Mouse (Mus musculus): ENCODE measurements at regions not wholly inside any gene's neighbourhood (a gene's known extent, or its start where the extent isn't known, plus 50 kb on each side); places are given as distances from the start of the nearest gene placed in this dataset.
A peak's percentile ranks its signal among the peaks of the same experiment; 100 is the strongest.

DNA sequence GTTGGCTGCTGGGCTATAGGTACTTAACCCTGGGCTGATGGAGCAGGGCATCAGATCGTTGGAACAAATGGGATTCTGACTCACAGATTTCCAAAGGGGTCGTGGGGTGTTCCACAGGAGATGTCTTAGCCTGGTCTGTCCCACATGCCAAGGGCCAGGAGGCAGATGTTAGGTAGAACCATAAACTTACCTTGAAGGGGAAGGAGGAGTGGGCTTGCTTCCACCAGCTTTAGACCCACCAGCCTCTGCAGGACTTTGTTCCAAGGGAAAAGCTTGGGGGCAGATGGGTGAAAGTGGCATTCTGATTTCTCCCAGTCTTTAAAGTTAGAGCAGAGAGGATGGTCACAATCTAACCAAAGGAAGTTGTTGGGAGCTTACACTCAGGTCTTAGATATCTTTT, 165.7 kb upstream of the Agap1 start:
- DNase-seq (ENCODE audit: low spot score) = no peak

DNA sequence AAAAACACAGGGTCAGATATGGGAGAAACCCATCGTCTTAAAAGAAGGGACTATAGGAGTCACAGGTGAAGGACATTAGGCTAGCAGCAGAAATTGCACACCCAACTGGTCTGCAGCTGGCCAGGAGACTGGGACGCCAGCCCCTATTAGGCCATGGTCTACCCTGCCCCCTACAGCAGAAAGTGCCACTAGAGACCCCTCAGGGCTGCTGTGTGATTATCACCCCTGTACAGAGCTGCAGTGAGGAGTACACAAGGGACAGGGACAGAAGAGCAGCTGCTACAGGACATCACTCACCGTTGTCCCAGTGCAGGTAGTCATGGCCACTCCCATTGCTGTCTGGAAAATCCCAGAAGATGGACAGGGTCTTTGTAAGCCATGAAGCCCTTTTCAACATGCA, 157.9 kb upstream of the Agap1 start:
- no peak for DNase-seq (ENCODE audit: low spot score)

DNA sequence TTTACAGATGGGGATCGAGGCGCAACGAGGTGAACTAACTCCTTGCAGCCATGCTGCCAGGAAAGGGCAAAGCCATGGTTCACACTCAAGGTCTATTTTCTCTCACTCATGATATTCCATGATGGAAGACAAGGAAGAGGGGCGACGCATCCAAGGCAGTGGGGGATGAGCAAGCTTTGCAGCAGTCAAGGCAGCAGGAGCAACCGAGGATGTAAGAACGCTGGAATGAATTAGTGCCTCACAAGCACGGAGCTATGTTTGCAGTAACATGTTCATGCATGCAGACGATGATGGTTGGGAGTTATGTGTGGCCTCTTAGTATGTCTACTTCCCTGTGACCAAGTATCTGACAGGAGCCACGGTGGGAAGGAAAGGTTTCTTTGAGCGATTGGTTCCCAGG, 156.8 kb upstream of the Agap1 start:
- DNase-seq (ENCODE audit: low spot score) = no peak

DNA sequence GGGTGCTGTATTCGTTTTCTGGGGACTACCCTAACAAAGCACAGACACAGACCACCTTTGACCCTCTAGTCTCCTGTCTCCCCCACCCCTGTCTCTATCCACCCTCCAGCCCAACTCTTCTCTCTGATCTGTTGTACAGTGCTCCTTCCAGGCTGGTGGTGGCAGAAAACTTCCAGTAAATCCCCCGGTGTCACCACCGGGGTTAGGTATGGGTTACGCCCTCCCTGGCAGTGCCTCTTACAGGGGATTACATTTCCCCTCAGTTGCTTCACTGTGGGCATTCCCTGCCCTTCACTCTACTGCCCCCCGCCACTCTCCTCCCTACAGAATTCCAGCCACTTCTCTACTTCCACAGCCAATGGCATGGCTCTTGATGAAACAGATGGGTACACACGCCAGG, 153.5 kb upstream of the Agap1 start:
- no peak for DNase-seq (ENCODE audit: low spot score)

DNA sequence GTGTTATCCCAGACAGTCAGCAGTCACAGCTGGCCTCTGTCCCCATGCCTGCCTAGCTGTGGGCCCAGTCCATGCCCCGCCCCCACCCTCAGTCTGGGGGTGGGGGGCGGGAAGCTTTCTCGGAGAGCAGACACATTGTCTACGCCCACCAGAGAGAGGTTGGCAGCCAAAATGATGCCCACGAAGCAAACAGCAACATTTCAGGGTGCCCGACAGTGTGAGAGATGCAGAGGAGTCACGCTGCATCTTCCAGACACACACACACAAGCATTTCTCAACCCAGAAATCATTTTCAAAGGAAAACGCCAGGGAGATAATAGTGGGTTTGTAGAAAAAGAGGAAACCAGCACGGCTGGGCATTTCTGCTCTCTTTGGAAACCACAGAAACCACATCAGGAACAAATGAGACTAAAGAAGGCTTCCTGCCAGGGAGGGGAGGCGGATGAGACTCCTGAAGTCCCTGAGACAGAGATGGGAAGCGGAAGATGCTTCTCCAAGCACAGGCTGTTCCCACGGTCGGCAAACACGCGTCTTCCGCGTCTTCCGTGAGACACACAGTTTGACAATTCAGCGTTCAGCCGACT, 152.1 kb upstream of the Agap1 start:
- no peak for DNase-seq (ENCODE audit: low spot score)

DNA sequence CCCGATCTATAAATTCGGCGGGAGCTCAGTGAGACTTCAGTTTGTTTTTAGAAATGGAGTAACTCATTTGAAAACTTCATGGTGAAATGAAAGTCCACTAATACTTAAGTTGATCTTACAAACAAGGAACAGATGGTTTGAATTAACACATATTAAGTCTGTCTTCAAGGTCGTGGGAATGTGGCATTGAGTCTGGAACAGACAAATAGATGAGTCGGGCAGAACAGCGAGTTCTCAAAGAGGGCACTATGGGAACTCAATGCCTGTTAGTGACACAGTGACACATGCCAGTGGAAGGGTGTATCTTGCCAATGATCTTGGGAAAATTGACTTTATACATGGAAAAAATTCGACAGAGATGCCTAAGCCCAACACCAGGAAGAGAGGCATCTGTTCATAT, 149.4 kb upstream of the Agap1 start:
- no peak for DNase-seq (ENCODE audit: low spot score)

DNA sequence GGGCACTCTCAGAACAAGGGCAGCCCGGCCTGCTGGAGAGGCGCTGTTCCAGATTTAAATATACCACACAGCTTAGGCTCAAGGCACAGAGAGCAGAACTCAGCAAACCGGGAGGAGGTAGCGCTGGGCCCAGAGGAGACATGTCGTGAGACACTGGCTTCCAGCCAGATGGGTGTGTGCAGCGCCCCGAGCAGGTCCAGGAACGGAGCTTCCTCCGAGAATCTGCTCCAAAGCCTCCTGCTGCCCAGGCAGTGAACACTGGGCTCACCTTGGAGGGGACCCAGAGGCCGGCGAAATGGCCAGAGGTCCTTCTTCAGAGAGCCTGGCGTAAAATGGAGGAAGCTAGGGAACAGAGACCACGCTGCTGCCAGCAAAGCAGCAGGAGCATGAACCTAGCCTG, 145.8 kb upstream of the Agap1 start:
- no peak for DNase-seq (ENCODE audit: low spot score)

DNA sequence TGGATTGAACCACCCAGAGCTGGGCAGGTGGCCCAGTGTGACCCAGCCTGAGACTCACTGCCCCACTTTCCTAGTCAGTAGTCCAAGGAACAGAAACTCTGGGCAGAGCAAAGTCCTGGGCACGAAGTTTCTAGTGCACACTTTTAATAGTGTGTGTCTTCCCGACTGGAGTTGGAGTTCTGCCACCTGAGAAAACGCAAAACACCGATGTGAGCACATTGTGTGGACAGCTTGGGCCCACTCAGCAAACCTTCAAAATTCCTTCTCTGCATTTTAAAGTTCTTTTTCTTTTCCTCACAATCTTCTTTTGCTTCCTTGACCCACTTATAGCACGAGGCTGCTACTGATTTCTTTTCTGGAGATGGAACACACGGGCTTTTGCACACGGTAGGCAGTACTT, 141.5 kb upstream of the Agap1 start:
- no peak for DNase-seq (ENCODE audit: low spot score)

DNA sequence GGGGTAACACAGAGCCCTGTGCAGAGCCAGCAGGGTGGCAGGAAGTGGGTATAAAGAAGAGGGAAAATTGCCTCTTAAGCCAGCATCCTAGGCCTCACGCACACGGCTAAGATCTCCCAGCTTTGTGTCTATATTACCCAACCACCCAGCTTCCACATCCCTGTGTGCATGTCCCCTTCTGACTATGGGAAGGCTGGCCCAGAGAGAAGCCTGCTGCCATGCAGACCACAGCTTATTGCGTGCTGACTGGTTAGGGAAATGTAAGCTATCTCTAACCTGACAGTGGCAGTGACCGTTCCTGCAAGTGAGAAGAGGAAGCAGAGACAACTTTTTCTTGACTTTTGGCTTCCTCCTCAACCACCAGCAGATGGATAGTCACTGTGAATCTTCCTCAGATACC, 136.7 kb upstream of the Agap1 start:
- no peak for DNase-seq (ENCODE audit: low spot score)

DNA sequence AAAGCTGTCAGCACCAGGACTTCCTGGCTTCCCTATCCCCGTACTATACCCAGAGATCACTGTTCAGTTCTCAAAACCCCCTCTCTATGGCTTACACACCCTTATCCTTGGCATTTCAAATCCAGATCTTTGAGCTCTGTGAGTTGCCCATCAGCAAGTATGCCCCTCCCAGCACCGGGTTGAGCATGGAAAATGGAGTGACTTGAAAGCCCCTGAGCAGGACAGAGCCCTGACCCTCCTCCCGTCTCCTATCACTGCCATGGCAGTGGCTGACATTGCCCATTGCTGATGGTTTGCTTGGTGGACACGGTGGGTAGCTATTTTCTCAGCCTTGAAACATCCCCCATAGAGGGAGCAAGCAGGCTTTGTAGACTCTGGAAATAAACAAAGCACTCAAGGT, 135.9 kb upstream of the Agap1 start:
- no peak for DNase-seq (ENCODE audit: low spot score)

DNA sequence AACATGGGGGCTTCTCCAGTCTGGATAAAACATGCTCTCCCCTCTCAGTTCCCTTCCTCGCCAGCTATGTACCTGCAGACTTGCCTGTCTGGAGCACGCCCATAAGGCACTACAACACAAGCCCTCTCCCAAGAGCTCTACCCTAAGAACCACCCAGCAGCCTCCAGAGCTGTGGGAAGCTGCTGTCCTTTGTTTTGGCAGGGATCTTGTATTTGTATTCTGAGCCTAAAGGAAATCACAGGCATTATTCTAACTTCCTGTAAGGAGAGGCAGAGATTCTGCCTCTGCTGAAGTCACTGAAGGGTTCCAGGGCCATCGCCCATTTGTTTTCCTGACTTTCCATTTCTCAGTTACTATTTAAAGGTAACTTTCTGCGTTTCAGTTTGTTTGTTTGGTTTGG, 132.0 kb upstream of the Agap1 start:
- DNase-seq (ENCODE audit: low spot score) = no peak

DNA sequence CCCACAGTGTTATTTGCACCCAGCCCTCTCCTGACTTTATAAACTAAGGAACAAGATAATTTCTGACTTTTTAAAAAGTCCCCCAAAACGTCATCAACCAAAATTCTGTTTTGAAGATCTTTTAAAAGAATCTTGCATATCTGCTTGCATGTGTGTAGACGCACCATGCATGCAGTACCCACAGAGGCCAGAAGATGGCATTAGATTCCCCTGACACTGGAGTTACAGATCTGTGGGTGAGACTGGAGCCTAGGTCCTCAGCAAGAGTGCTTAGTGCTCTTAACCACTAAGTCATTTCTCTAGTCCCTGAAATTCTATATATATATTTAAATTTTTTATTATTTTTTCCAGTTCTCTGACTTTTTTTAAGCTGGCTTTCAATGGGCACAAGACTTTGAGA, 131.5 kb upstream of the Agap1 start:
- DNase-seq (ENCODE audit: low spot score) = peak; percentile 76

DNA sequence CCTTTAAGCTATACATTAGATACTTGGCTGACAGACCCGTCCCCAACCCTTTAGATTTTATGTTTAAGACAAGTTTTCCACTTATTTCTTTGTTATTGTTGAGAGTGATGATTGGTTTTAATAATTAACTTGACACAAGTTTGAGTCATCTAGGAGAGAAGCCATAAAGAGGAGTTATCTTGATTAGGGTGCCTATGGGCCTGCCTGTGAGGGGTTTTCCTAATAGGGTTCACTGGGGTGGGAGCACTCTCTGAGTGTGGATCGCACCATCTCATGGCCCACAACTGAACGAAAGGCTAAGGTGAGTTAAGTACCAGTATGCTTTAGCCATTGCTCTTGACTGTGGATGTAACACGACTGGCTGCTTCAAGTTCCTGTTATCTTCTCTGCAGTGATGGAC, 123.3 kb upstream of the Agap1 start:
- DNase-seq (ENCODE audit: low spot score) = no peak

DNA sequence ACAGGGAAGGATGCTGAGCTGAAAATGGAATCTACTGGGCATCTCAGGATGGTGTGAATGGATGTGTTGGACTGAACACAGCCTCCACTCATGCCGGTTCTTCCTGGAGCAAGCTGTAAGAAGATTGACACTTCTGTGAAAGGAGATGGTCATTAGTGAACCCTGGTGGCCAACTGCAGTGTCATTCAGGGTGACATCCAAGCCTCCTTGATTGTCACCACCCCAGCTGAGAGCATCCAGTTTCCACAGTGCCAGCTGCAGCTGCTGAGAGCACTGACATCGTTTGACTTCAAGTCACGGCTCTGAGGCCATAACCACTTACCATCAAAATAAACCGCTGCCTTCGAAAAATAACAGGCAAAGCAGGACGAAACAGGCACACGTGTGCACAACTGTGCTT, 121.9 kb upstream of the Agap1 start:
- DNase-seq (ENCODE audit: low spot score) = no peak

DNA sequence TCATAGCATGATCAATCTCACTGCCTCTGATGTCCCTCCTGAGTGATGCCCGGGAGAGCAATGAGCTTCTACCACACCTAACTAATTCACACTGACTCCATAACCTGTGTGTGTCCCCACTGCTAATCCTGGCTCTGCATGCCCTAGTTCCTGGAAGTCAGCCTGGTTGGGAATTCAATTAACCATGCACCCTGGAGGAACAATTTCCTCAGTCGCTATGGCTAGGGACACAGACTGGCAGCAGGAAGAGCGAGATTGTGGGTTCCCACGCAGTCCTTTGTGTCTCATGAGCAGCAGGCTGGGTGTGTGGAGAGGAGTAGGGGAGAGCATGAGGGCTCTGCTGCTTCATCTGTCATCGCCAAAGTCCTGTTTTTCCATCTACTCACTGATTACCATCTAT, 116.7 kb upstream of the Agap1 start:
- DNase-seq (ENCODE audit: low spot score) = no peak

DNA sequence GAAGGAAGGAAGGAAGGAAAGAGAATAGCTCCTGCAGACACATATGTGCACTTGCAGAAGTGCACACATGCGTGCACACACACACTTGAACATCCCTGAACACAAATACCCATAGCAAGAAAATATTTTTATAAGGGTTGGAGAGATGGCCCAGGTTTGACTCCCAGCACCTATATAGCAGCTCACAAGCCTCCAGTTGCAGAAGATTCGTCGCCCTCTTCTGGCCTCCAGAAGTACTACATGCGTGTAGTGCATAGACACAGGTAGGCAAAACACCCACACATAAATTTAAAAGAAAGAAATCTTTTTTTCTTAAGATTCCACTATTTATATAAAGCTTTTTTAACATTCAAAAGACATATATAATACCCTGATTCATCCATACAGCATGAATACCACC, 111.8 kb upstream of the Agap1 start:
- DNase-seq (ENCODE audit: low spot score) = peak; percentile 20

DNA sequence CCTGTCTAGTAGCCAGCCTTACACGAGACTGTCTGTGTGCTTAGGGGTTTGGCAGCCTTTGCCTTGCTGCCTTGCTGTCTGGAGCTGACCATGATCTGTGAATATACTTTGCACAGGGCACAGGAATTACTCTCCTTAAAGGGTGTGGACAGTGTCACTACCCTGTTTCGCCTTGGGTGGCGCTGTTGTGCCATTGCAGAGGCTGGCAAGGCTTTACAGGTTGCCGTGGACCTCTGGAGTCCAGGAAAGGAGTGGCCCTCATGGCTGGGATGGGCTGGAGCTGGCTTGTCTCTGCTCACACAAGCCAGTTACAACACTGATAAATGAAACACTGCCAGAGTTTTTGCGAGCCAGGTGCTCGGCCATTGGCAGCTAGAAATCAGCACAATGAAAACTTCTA, 110.1 kb upstream of the Agap1 start:
- DNase-seq (ENCODE audit: low spot score) = peak; percentile 78

DNA sequence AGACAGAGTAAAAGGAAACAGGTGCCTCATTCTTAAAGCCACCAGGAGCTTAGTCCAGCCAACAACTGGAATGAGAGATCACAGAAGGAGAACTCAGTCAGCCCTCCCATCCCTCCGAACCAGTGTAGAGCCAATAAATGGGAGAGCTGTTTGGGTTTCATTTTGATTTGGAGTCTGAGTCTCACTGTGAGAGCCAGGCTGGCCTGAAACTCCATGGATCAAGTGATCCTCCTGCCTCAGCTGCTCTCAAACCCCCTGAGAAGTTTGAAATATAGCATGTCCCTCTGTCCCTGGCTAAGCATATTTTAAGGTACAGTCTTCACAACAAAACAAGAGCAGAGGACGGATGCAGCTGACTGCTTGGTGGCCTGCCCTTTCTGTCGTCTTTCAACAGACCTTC, 107.3 kb upstream of the Agap1 start:
- no peak for DNase-seq (ENCODE audit: low spot score)

DNA sequence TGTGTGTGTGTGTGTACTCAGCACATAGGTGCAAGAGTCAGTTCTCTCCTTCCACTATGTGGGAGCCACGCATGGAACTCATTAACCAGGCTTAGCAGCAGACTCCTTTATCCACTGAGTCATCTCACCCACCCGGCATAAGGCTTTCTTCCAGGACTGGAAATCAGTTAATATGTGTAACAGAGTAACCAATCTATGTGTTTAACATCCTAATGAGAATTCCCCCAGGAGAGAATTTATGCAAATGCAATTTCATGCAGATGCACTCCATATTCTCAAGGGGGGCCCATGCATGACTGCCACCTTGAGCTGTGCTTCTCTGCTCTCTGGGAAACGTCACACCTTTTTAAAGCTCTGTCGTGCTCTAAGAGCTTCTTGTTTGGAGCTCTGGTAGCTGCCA, 101.7 kb upstream of the Agap1 start:
- DNase-seq (ENCODE audit: low spot score) = no peak

DNA sequence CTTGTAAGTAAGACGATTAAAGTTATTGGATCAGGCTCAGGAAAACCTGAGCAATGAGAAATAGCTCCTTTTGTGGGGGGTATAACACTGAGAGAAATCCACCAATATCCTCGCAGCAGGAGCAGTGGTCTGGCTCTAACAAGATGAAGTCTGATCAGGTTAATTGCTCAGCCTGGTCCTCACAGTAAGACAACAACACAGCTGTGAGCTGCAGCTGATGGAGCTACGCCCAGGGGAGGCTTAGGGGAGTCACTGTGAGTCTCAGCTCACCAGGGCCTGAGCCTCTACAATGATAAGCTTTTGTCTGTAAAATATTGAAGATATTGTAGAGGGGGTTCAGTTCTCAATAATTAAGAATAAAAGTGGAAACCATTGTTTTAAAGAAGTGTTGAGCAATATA, 95.3 kb upstream of the Agap1 start:
- DNase-seq (ENCODE audit: low spot score) = no peak

DNA sequence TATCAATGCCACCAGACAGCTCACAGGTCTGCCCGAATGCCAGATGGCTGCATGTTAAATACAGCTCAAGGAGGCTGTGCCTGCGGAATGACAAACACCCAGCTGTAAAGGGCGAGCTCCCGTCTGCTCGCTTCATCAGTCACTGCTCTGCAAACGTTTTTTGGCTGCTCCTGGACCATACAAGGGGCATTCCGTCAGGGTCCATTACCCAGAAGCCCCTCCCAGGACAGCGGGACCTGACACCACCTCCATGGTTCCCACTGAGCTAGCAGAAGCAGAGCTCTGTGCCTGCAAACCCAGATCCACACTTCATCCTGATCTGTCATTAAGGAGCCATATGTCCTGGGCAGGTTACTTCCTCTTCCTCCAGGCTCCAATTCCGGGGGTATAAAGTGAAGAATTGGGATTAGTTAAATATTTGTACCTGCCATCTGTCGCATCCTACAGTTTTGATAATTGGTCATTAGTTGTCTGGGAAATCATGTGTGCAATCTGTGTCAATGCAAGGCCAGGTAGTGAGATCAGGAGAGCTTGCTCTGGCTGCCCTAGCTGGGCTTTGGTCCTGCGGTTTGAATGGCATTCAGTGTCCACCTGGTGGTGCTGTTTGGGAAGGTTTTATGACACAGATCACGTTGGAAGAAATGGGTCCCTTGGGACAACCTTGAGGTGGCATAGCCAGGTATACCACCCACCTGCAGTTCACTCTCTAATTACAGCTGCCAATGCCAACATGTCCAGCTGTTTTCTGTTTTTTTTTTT, 89.9 kb upstream of the Agap1 start:
- peak; percentile 5 for DNase-seq (ENCODE audit: low spot score)

DNA sequence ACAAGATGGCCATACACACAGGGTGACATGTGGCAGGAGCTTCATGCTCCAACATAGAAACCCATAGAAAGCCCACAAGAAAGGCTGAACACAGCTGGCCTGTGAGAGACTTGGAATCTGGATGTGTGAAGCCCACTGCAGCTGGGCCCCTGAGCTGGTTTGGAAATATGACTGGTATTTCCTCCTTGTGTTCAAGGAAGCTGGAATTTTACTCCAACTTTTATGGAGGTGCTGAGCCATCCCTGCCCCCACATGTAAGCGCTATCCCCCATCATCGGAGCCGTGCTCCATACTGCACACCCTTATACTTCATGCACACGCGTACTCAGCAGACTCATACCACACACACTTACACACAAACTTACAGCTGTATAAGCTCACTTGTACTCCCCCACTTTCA, 87.7 kb upstream of the Agap1 start:
- no peak for DNase-seq (ENCODE audit: low spot score)

DNA sequence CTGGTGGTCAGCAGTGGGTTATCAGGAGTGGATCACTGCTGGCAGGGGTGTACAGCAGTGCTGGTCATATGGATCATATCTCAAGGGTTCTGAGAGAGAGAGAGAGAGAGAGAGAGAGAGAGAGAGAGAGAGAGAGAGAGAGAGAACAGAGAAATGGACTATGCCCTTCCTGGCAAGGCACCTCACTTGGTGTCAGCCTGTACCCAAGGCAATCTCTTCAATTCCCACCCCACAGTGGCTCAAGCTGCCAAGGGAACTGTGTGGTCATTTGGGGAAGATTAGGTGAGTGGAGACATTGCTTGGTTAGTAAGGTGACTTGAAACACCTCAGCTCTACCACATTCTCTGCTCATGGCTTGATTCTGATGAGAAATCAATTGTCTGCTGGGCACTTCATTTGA, 80.8 kb upstream of the Agap1 start:
- DNase-seq (ENCODE audit: low spot score) = no peak

DNA sequence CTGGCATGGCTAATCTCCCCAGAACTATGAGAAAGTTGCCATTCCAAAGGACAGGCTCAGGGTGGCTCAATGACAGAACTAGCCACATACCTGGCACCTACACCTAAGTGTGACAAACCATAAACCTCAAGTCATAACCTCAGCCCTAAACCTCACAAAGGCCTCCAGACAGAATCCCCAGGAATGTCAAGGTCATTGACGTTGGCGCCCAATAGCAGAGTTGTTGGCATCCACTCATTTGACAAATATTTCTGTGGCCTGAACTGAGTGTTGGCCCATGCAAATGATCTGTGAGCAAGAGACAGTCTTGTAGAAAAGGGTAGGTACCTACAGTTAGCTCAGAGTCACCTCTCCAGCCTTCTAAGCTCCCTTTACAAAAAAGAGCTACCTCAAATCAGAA, 80.3 kb upstream of the Agap1 start:
- DNase-seq (ENCODE audit: low spot score) = no peak
